Mouse (Mus musculus) hindbrain, embryonic 10.5 days (tissue): Measurements from ENCODE around the gene Itm2b. TPM values are rescaled to one million over a fixed set of nuclear protein-coding genes. Genes with fewer than 3 reads are reported as not detected.

Source experiments
- DNase-seq: peaks from one replicate; pipeline ENCODE4 v3.0.0-alpha.2; 2017; ENCODE audit warnings: low spot score
- H3K27ac ChIP-seq: fragments of 300-500 bp; sonication (generic); 2 replicates; pipeline ENCODE4 v1.5.1; 2016; ENCODE audit warnings: mild to moderate bottlenecking, moderate library complexity
- H3K27me3 ChIP-seq: fragments of 300-500 bp; sonication (generic); 2 replicates; pipeline ENCODE4 v1.6.1; 2016; ENCODE audit warnings: mild to moderate bottlenecking; ENCODE audit not compliant: poor library complexity, insufficient read depth, severe bottlenecking
- H3K36me3 ChIP-seq: fragments of 300-500 bp; sonication (generic); 2 replicates; pipeline ENCODE4 v1.6.1; 2016; ENCODE audit warnings: mild to moderate bottlenecking, moderate library complexity
- H3K4me1 ChIP-seq: fragments of 300-500 bp; sonication (generic); replicated peaks from 2 replicates; pipeline ENCODE4 v1.6.1; 2016; ENCODE audit warnings: mild to moderate bottlenecking
- H3K4me3 ChIP-seq: fragments of 300-500 bp; sonication (generic); 2 replicates; pipeline ENCODE4 v1.5.1; 2016; ENCODE audit warnings: mild to moderate bottlenecking, moderate library complexity
- H3K9me3 ChIP-seq: fragments of 300-500 bp; sonication (generic); 2 replicates; pipeline ENCODE4 v1.6.1; 2016; ENCODE audit warnings: mild to moderate bottlenecking, moderate library complexity
- WGBS: fragments of 180-500 bp; shearing (Covaris S2); methylation state at CpG from one replicate; pipeline ENCODE4 v1.1.7; 2016; 5-methylcytosine and 5-hydroxymethylcytosine counted together
- polyA plus RNA-seq: library from polyadenylated mRNA; unstranded; fragments of >200 nt; fragmentation: Nextera tagmentation; extraction: Ambion mirVana; gene quantifications from 2 replicates; pipeline ENCODE4 v1.2.1, GENCODE M21; 2016

The Itm2b gene
- polyA plus RNA-seq, 1 experiment from 2014 or later, result 310 TPM

- DNase-seq, result no peak
- 80% methylated on average over 8 of the region's 8 CpGs for WGBS
- Histone ChIP-seq H3K4me3 (no peak overlapping the region), H3K9me3 (no peaks in the 10 kb centered on the region), H3K27ac (no peak overlapping the region), H3K4me1 (no peaks in the 10 kb centered on the region), H3K36me3 (peaks cover 13% of the 10 kb centered on the region), H3K27me3 (no peaks in the 10 kb centered on the region)
Measured at GRCm38 (mm10) chr14:73373606-73374005, 11.5 kb downstream of the Itm2b start.

GRCm38 (mm10) chr14:73372990-73373389 is 12.1 kb downstream of the Itm2b start:
- no peak for DNase-seq
- no peaks in the 10 kb centered on the region for H3K4me1 ChIP-seq
- no peak overlapping the region for H3K4me3 ChIP-seq
- peaks cover 13% of the 10 kb centered on the region for H3K36me3 ChIP-seq
- H3K9me3 ChIP-seq, result no peaks in the 10 kb centered on the region
- H3K27me3 ChIP-seq, result no peaks in the 10 kb centered on the region
- H3K27ac ChIP-seq, result no peak overlapping the region
- WGBS, result 94% methylated on average over 4 of the region's 4 CpGs

GRCm38 (mm10) chr14:73371577-73371976 is 13.5 kb downstream of the Itm2b start:
- 91% methylated on average over 4 of the region's 4 CpGs for WGBS
- H3K4me1 ChIP-seq, result no peaks in the 10 kb centered on the region
- no peaks in the 10 kb centered on the region for H3K9me3 ChIP-seq
- H3K27me3 ChIP-seq, result no peaks in the 10 kb centered on the region
- H3K27ac ChIP-seq, result no peak overlapping the region
- no peak overlapping the region for H3K4me3 ChIP-seq
- H3K36me3 ChIP-seq, result peaks cover 24% of the 10 kb centered on the region
- no peak for DNase-seq

GRCm38 (mm10) chr14:73370695-73371372 is 14.3 kb downstream of the Itm2b start:
- Histone ChIP-seq H3K9me3 (no peaks in the 10 kb centered on the region), H3K27ac (no peak overlapping the region), H3K27me3 (no peaks in the 10 kb centered on the region), H3K4me3 (no peak overlapping the region), H3K4me1 (no peaks in the 10 kb centered on the region), H3K36me3 (peaks cover 32% of the 10 kb centered on the region)
- DNase-seq, result no peak
- 93% methylated on average over 23 of the region's 23 CpGs for WGBS

- Histone ChIP-seq H3K27me3 (no peaks in the 10 kb centered on the region), H3K9me3 (no peaks in the 10 kb centered on the region), H3K36me3 (peaks cover 38% of the 10 kb centered on the region), H3K27ac (no peak overlapping the region), H3K4me1 (no peaks in the 10 kb centered on the region), H3K4me3 (no peak overlapping the region)
- 90% methylated on average over 11 of the region's 11 CpGs for WGBS
- no peak for DNase-seq
Measured at GRCm38 (mm10) chr14:73370078-73370670, 14.9 kb downstream of the Itm2b start.

GRCm38 (mm10) chr14:73369634-73370033 is 15.5 kb downstream of the Itm2b start:
- WGBS, result 95% methylated on average over 4 of the region's 4 CpGs
- H3K36me3 ChIP-seq, result peaks cover 44% of the 10 kb centered on the region
- no peak for DNase-seq

GRCm38 (mm10) chr14:73368966-73369365 is 16.1 kb downstream of the Itm2b start:
- Histone ChIP-seq H3K27ac (no peak overlapping the region), H3K9me3 (no peaks in the 10 kb centered on the region), H3K36me3 (peaks cover 50% of the 10 kb centered on the region), H3K4me1 (no peaks in the 10 kb centered on the region), H3K27me3 (no peaks in the 10 kb centered on the region), H3K4me3 (no peak overlapping the region)
- 93% methylated on average over 13 of the region's 13 CpGs for WGBS
- no peak for DNase-seq

More at GRCm38 (mm10) chr14:73369634-73370033, 15.5 kb downstream of the Itm2b start:
- no peak overlapping the region for H3K4me3 ChIP-seq
- H3K27me3 ChIP-seq, result no peaks in the 10 kb centered on the region
- no peak overlapping the region for H3K27ac ChIP-seq
- no peaks in the 10 kb centered on the region for H3K4me1 ChIP-seq
- no peaks in the 10 kb centered on the region for H3K9me3 ChIP-seq

- H3K27me3 ChIP-seq, result no peaks in the 10 kb centered on the region
- no peaks in the 10 kb centered on the region for H3K9me3 ChIP-seq
- H3K27ac ChIP-seq, result no peak overlapping the region
- H3K36me3 ChIP-seq, result peaks cover 58% of the 10 kb centered on the region
- H3K4me3 ChIP-seq, result no peak overlapping the region
- WGBS, result 92% methylated on average over 13 of the region's 13 CpGs
- DNase-seq, result no peak
- no peaks in the 10 kb centered on the region for H3K4me1 ChIP-seq
Measured at GRCm38 (mm10) chr14:73368221-73368620, 16.9 kb downstream of the Itm2b start.

- Histone ChIP-seq H3K9me3 (no peaks in the 10 kb centered on the region; the same call in 1 of the 2 replicates), H3K27me3 (no peaks in the 10 kb centered on the region), H3K27ac (no peak overlapping the region), H3K4me1 (no peaks in the 10 kb centered on the region), H3K36me3 (peaks cover 77% of the 10 kb centered on the region), H3K4me3 (no peak overlapping the region)
- 91% methylated on average over 11 of the region's 11 CpGs for WGBS
- no peak for DNase-seq
Measured at GRCm38 (mm10) chr14:73366278-73366677, 18.8 kb downstream of the Itm2b start.

GRCm38 (mm10) chr14:73363782-73364181 is 21.3 kb downstream of the Itm2b start:
- 97% methylated on average over 11 of the region's 11 CpGs for WGBS
- no peak for DNase-seq
- Histone ChIP-seq H3K27ac (no peak overlapping the region), H3K27me3 (no peaks in the 10 kb centered on the region), H3K4me1 (no peaks in the 10 kb centered on the region), H3K36me3 (peaks cover 98% of the 10 kb centered on the region), H3K4me3 (no peak overlapping the region), H3K9me3 (no peaks in the 10 kb centered on the region; the same call in 1 of the 2 replicates)

- H3K36me3 ChIP-seq, result peaks cover 44% of the 10 kb centered on the region
- no peaks in the 10 kb centered on the region for H3K4me1 ChIP-seq
- H3K9me3 ChIP-seq, result no peaks in the 10 kb centered on the region
- H3K27ac ChIP-seq, result no peak overlapping the region
- no peaks in the 10 kb centered on the region for H3K27me3 ChIP-seq
- no peak overlapping the region for H3K4me3 ChIP-seq
- 92% methylated on average over 8 of the region's 8 CpGs for WGBS
- no peak for DNase-seq
Measured at GRCm38 (mm10) chr14:73354700-73355099, 30.4 kb downstream of the Itm2b start.

GRCm38 (mm10) chr14:73351118-73351517 is 34.0 kb downstream of the Itm2b start:
- Histone ChIP-seq H3K36me3 (0 out of 2 replicates have a peak, but pooled peaks cover 15% of the 10 kb centered on the region), H3K27ac (no peak overlapping the region), H3K27me3 (no peaks in the 10 kb centered on the region), H3K4me1 (peaks cover 5% of the 10 kb centered on the region; the same call in 1 of the 2 replicates), H3K9me3 (no peaks in the 10 kb centered on the region), H3K4me3 (no peak overlapping the region)
- WGBS, result 91% methylated on average over 5 of the region's 5 CpGs
- DNase-seq, result no peak

- Histone ChIP-seq H3K36me3 (0 out of 2 replicates have a peak, but pooled peaks cover 5% of the 10 kb centered on the region), H3K27me3 (no peaks in the 10 kb centered on the region), H3K4me1 (peaks cover 5% of the 10 kb centered on the region; the same call in 1 of the 2 replicates), H3K4me3 (no peak overlapping the region), H3K9me3 (no peaks in the 10 kb centered on the region), H3K27ac (no peak overlapping the region)
- no peak for DNase-seq
- 55% methylated on average over 1 of the region's 1 CpGs for WGBS
Measured at GRCm38 (mm10) chr14:73350029-73350428, 35.1 kb downstream of the Itm2b start.
